1 mouse cellular context compared by ENCODE assay signal in genomic region chr19:46306751-46307289, GRCm38 (mm10).
TF ChIP-seq lines count a peak whose summit lies in the region.

No protein-coding gene starts in this region.

TF ChIP-seq in CH12.LX, 34 proteins besides CTCF, POLR2A, EP300 and RAD21:
- no peak for TF ChIP-seq ETS1 (conservative IDR thresholded peaks at IDR 0.05; ENCODE audit: low read depth, low read length)
- no peak for TF ChIP-seq JUND (conservative IDR thresholded peaks at IDR 0.05; ENCODE audit: low read depth, low read length)
- no peak for TF ChIP-seq SMC3 (IDR thresholded peaks at IDR 0.05; ENCODE audit: low read depth, low read length)
- no peak for TF ChIP-seq UBTF (IDR thresholded peaks at IDR 0.05; ENCODE audit: low read depth, low read length)
